Mouse (Mus musculus): ENCODE data around the gene C530008M17Rik.

C530008M17Rik gene

GRCm38 (mm10) chr5:76705307-76706173 is 49.2 kb downstream of the C530008M17Rik start:
- DNase-seq = no peak

- no peak for DNase-seq
Observed at GRCm38 (mm10) chr5:76707072-76707471, 50.8 kb downstream of the C530008M17Rik start.

- DNase-seq = peak; percentile 52
Observed at GRCm38 (mm10) chr5:76708004-76708403, 51.7 kb downstream of the C530008M17Rik start.

- DNase-seq = no peak
Observed at GRCm38 (mm10) chr5:76713743-76714142, 57.4 kb downstream of the C530008M17Rik start.

GRCm38 (mm10) chr5:76719954-76720353 is 63.6 kb downstream of the C530008M17Rik start:
- DNase-seq = no peak

GRCm38 (mm10) chr5:76724878-76725277 is 68.6 kb downstream of the C530008M17Rik start:
- DNase-seq = no peak

GRCm38 (mm10) chr5:76726518-76727103 is 70.3 kb downstream of the C530008M17Rik start:
- no peak for DNase-seq

- no peak for DNase-seq
Observed at GRCm38 (mm10) chr5:76733055-76733641, 76.8 kb downstream of the C530008M17Rik start.

- no peak for DNase-seq
Observed at GRCm38 (mm10) chr5:76741463-76741862, 85.2 kb downstream of the C530008M17Rik start.

GRCm38 (mm10) chr5:76742076-76742475 is 85.8 kb downstream of the C530008M17Rik start:
- no peak for DNase-seq

- DNase-seq = peak; percentile 46
Observed at GRCm38 (mm10) chr5:76744737-76745209, 88.5 kb downstream of the C530008M17Rik start.

GRCm38 (mm10) chr5:76747851-76748250 is 91.5 kb downstream of the C530008M17Rik start:
- peak; percentile 34 for DNase-seq

GRCm38 (mm10) chr5:76752351-76752750 is 96.0 kb downstream of the C530008M17Rik start:
- DNase-seq = peak; percentile 33

- DNase-seq = no peak
Observed at GRCm38 (mm10) chr5:76760349-76760748, 104.0 kb downstream of the C530008M17Rik start.

GRCm38 (mm10) chr5:76762030-76762698 is 105.9 kb downstream of the C530008M17Rik start:
- DNase-seq = peak; percentile 67

- peak; percentile 33 for DNase-seq
Observed at GRCm38 (mm10) chr5:76763148-76763701, 106.9 kb downstream of the C530008M17Rik start.

GRCm38 (mm10) chr5:76763731-76764130 is 107.4 kb downstream of the C530008M17Rik start:
- no peak for DNase-seq

- DNase-seq = no peak
Observed at GRCm38 (mm10) chr5:76769014-76769413, 112.7 kb downstream of the C530008M17Rik start.

- no peak for DNase-seq
Observed at GRCm38 (mm10) chr5:76769572-76769971, 113.3 kb downstream of the C530008M17Rik start.

- DNase-seq = no peak
Observed at GRCm38 (mm10) chr5:76771371-76771770, 115.1 kb downstream of the C530008M17Rik start.

GRCm38 (mm10) chr5:76772831-76773230 is 116.5 kb downstream of the C530008M17Rik start:
- DNase-seq = no peak

GRCm38 (mm10) chr5:76773492-76774158 is 117.3 kb downstream of the C530008M17Rik start:
- DNase-seq = no peak
